Mouse (Mus musculus) erythroid progenitor cell, adult 5-6 weeks (primary cell): ENCODE measurements around the gene Cryba4. TPM values are rescaled to one million over a fixed set of nuclear protein-coding genes. Genes with fewer than 3 reads are reported as not detected.
A peak's percentile ranks its signal among the peaks of the same experiment; 100 is the strongest.

Experiments used
- ATAC-seq: replicated peaks from 2 replicates; pipeline ENCODE4 v1.8.0; 2016; ENCODE audit warnings: moderate number of reproducible peaks, mild to moderate bottlenecking, moderate TSS enrichment, inconsistent platforms; ENCODE audit not compliant: poor library complexity, low FRiP score, severe bottlenecking
- total RNA-seq, 2 experiments: library from RNA; stranded (forward) in 1 of 2; stranded (reverse) in 1 of 2; fragments of 150-400 nt in 1 of 2; fragments of 186-747, 209-891 nt in 1 of 2; gene quantifications; 2 replicates each; pipeline versions ENCODE4 v1.2.3 to v1.2.4; 2015 to 2017; ENCODE audit warnings: low replicate concordance in 2 of 2

The Cryba4 gene
- total RNA-seq, 2 experiments from 2014 or later = not detected

- no peak for ATAC-seq
These were observed 38.7 kb downstream of the Cryba4 start for GRCm38 (mm10) chr5:112213331-112214240.

GRCm38 (mm10) chr5:112212711-112213264 is 39.5 kb downstream of the Cryba4 start:
- ATAC-seq = no peak

- no peak for ATAC-seq
These were observed 40.4 kb downstream of the Cryba4 start for GRCm38 (mm10) chr5:112211911-112212310.

- ATAC-seq = 0 out of 2 replicates have a peak, but pooled peaks have one; percentile 51
These were observed 42.2 kb downstream of the Cryba4 start for GRCm38 (mm10) chr5:112210104-112210503.

- ATAC-seq = no peak
These were observed 44.0 kb downstream of the Cryba4 start for GRCm38 (mm10) chr5:112208321-112208720.

- ATAC-seq = no peak
These were observed 45.6 kb downstream of the Cryba4 start for GRCm38 (mm10) chr5:112206543-112207255.

GRCm38 (mm10) chr5:112199656-112200055 is 52.7 kb downstream of the Cryba4 start:
- no peak for ATAC-seq

Other genes with a start within 250 kb of the Cryba4 start
- not detected in 2 replicates for gene Crybb1, start 3.3 kb upstream of the Cryba4 start, total RNA-seq (2015; ENCODE audit: low replicate concordance)
- not detected in 2 replicates for gene Crybb1, start 3.3 kb upstream of the Cryba4 start, total RNA-seq (2017; ENCODE audit: low replicate concordance)
- 3.4 and 6.5 TPM in 2 replicates for gene Tpst2, start 24.2 kb upstream of the Cryba4 start, total RNA-seq (2015; ENCODE audit: low replicate concordance)
- gene Tpst2, start 24.2 kb upstream of the Cryba4 start, total RNA-seq (2017; ENCODE audit: low replicate concordance) = 5.8 and 19.2 TPM in 2 replicates
- 6.3 and 8.6 TPM in 2 replicates for gene Tfip11, start 73.8 kb upstream of the Cryba4 start, total RNA-seq (2015; ENCODE audit: low replicate concordance)
- 10.5 and 25.9 TPM in 2 replicates for gene Tfip11, start 73.8 kb upstream of the Cryba4 start, total RNA-seq (2017; ENCODE audit: low replicate concordance)
- gene Srrd, start 90.5 kb upstream of the Cryba4 start, total RNA-seq (2015; ENCODE audit: low replicate concordance) = 15.1 and 20.1 TPM in 2 replicates
- 0.38 and 6.2 TPM in 2 replicates for gene Srrd, start 90.5 kb upstream of the Cryba4 start, total RNA-seq (2017; ENCODE audit: low replicate concordance)
- 8.0 and 14.1 TPM in 2 replicates for gene Hps4, start 90.6 kb upstream of the Cryba4 start, total RNA-seq (2015; ENCODE audit: low replicate concordance)
- gene Hps4, start 90.6 kb upstream of the Cryba4 start, total RNA-seq (2017; ENCODE audit: low replicate concordance) = 0.64 and 1.9 TPM in 2 replicates
- gene Gm6583, start 103.5 kb upstream of the Cryba4 start, total RNA-seq (2015; ENCODE audit: low replicate concordance) = not detected in 2 replicates
- gene Gm6583, start 103.5 kb upstream of the Cryba4 start, total RNA-seq (2017; ENCODE audit: low replicate concordance) = not detected in 2 replicates
- not detected in 2 replicates for gene Asphd2, start 142.3 kb upstream of the Cryba4 start, total RNA-seq (2015; ENCODE audit: low replicate concordance)
- gene Asphd2, start 142.3 kb upstream of the Cryba4 start, total RNA-seq (2017; ENCODE audit: low replicate concordance) = not detected in 2 replicates
- not detected in 2 replicates for gene Gm6588, start 196.9 kb upstream of the Cryba4 start, total RNA-seq (2015; ENCODE audit: low replicate concordance)
- not detected in 2 replicates for gene Gm6588, start 196.9 kb upstream of the Cryba4 start, total RNA-seq (2017; ENCODE audit: low replicate concordance)